Mouse (Mus musculus) midbrain, postnatal 0 days (tissue): ENCODE measurements at regions not wholly inside any gene's neighbourhood (a gene's known extent, or its start where the extent isn't known, plus 50 kb on each side); places are given as distances from the start of the nearest gene placed in this dataset.

Source experiments
- ATAC-seq: fragments of 200-750 bp; cut with Nextera tagmentation; 2 replicates; pipeline ENCODE4 v1.8.0; 2017; ENCODE audit warnings: moderate number of reproducible peaks, mild to moderate bottlenecking, moderate TSS enrichment, moderate library complexity; ENCODE audit not compliant: low FRiP score
- DNase-seq: peaks from one replicate; pipeline ENCODE4 v3.0.0-alpha.2; 2015; ENCODE audit warnings: low spot score
- H3K27ac ChIP-seq: fragments of 300-500 bp; sonication (generic); 2 replicates; pipeline ENCODE4 v1.5.1; 2014; ENCODE audit warnings: low read depth, mild to moderate bottlenecking, low read length, mixed read lengths
- H3K27me3 ChIP-seq: fragments of 300-500 bp; sonication (generic); 2 replicates; pipeline ENCODE4 v1.6.1; 2014; ENCODE audit warnings: low read length, control low read depth, mixed read lengths; ENCODE audit not compliant: insufficient read depth
- H3K36me3 ChIP-seq: fragments of 300-500 bp; sonication (generic); 2 replicates; pipeline ENCODE4 v1.6.1; 2014; ENCODE audit warnings: low read length, control low read depth, mixed read lengths; ENCODE audit not compliant: insufficient read depth
- H3K4me1 ChIP-seq: fragments of 300-500 bp; sonication (generic); 2 replicates; pipeline ENCODE4 v1.6.1; 2014; ENCODE audit warnings: mild to moderate bottlenecking, control low read depth, antibody characterized with exemption, low read length, mixed read lengths; ENCODE audit not compliant: insufficient read depth
- H3K4me2 ChIP-seq: fragments of 300-500 bp; sonication (generic); 2 replicates; pipeline ENCODE4 v1.6.1; 2014; ENCODE audit warnings: low read depth, mild to moderate bottlenecking, low read length, mixed read lengths; ENCODE audit not compliant: poor library complexity, severe bottlenecking
- H3K4me3 ChIP-seq: fragments of 300-500 bp; sonication (generic); 2 replicates; pipeline ENCODE4 v1.5.1; 2014; ENCODE audit warnings: low read depth, mild to moderate bottlenecking, low read length, moderate library complexity
- H3K9ac ChIP-seq: fragments of 300-500 bp; sonication (generic); replicated peaks from 2 replicates; pipeline ENCODE4 v1.6.1; 2014; ENCODE audit warnings: mild to moderate bottlenecking, low read length, moderate library complexity, mixed read lengths; ENCODE audit not compliant: poor library complexity, severe bottlenecking
- H3K9me3 ChIP-seq: fragments of 300-500 bp; sonication (generic); 2 replicates; pipeline ENCODE4 v1.6.1; 2016; ENCODE audit warnings: low read length, control low read depth
- CTCF ChIP-seq: IDR thresholded peaks from 2 replicates; pipeline ENCODE4 v1.5.1; 2016; ENCODE audit warnings: antibody characterized with exemption, mild to moderate bottlenecking
- WGBS: fragments of 180-500 bp; shearing (Covaris S2); extraction: QIAGEN DNeasy Blood & Tissue Kit; methylation state at CpG from one replicate; pipeline ENCODE4 v1.1.7; 2014; 5-methylcytosine and 5-hydroxymethylcytosine counted together

- H3K4me2 ChIP-seq, result no peak overlapping the region
- no peak overlapping the region for H3K4me3 ChIP-seq
- no peaks in the 10 kb centered on the region for H3K36me3 ChIP-seq
- peak; percentile 58 for TF ChIP-seq CTCF
- no peak for ATAC-seq
- DNase-seq, result peak; percentile 6
- H3K27ac ChIP-seq, result no peak overlapping the region
- H3K9me3 ChIP-seq, result no peaks in the 10 kb centered on the region
- WGBS, result 21% methylated on average over 1 of the region's 1 CpGs
- no peaks in the 10 kb centered on the region for H3K4me1 ChIP-seq
- H3K9ac ChIP-seq, result no peak overlapping the region
- no peaks in the 10 kb centered on the region for H3K27me3 ChIP-seq
Measured at GRCm38 (mm10) chrX:163669886-163670285, 91.2 kb downstream of the Rnf138rt1 start.
